Mouse (Mus musculus) liver, embryonic 16.5 days (tissue): ENCODE data around the gene Cxcr3. TPM values are rescaled to one million over a fixed set of nuclear protein-coding genes. Genes with fewer than 3 reads are reported as not detected.

Source experiments
- ATAC-seq: fragments of 200-750 bp; cut with Nextera tagmentation; 2 replicates; pipeline ENCODE4 v1.8.0; 2017; ENCODE audit warnings: low read depth, mild to moderate bottlenecking, moderate number of reproducible peaks, moderate library complexity
- H3K27ac ChIP-seq: fragments of 300-500 bp; sonication (generic); 2 replicates; pipeline ENCODE4 v1.5.1; 2014; ENCODE audit warnings: mild to moderate bottlenecking, low read length
- H3K27me3 ChIP-seq: fragments of 300-500 bp; sonication (generic); 2 replicates; pipeline ENCODE4 v1.6.1; 2014; ENCODE audit warnings: low read depth, low read length, mixed read lengths; ENCODE audit not compliant: control insufficient read depth, insufficient read depth
- H3K36me3 ChIP-seq: fragments of 300-500 bp; sonication (generic); 2 replicates; pipeline ENCODE4 v1.6.1; 2014; ENCODE audit warnings: mild to moderate bottlenecking; ENCODE audit not compliant: control insufficient read depth, insufficient read depth
- H3K4me1 ChIP-seq: fragments of 300-500 bp; sonication (generic); 2 replicates; pipeline ENCODE4 v1.6.1; 2014; ENCODE audit warnings: low read depth, low read length, mixed read lengths; ENCODE audit not compliant: control insufficient read depth
- H3K4me2 ChIP-seq: fragments of 300-500 bp; sonication (generic); 2 replicates; pipeline ENCODE4 v1.6.1; 2014; ENCODE audit warnings: low read depth, low read length, mixed read lengths
- H3K4me3 ChIP-seq: fragments of 300-500 bp; sonication (generic); 2 replicates; pipeline ENCODE4 v1.5.1; 2014; ENCODE audit warnings: low read depth, mild to moderate bottlenecking, low read length
- H3K9ac ChIP-seq: fragments of 300-500 bp; sonication (generic); 2 replicates; pipeline ENCODE4 v1.6.1; 2014; ENCODE audit warnings: low read depth, low read length
- H3K9me3 ChIP-seq: fragments of 300-500 bp; sonication (generic); replicated peaks from 2 replicates; pipeline ENCODE4 v1.6.1; 2016; ENCODE audit warnings: low read length; ENCODE audit not compliant: control insufficient read depth
- WGBS: fragments of 180-500 bp; shearing (Covaris S2); extraction: QIAGEN DNeasy Blood & Tissue Kit; methylation state at CpG from one replicate; pipeline ENCODE4 v1.1.7; 2014; ENCODE audit not compliant: insufficient replicate concordance; 5-methylcytosine and 5-hydroxymethylcytosine counted together
- polyA plus RNA-seq: library from polyadenylated mRNA; unstranded; fragments of >200 nt; fragmentation: Nextera tagmentation; extraction: Ambion mirVana; gene quantifications from 2 replicates; pipeline ENCODE4 v1.2.1, GENCODE M21; 2015

The Cxcr3 gene
- polyA plus RNA-seq, 1 experiment from 2014 or later: 0.31 TPM

GRCm38 (mm10) chrX:101698232-101698631, 35.8 kb downstream of the Cxcr3 start:
- H3K4me3 ChIP-seq: no peak overlapping the region
- H3K27me3 ChIP-seq: no peaks in the 10 kb centered on the region
- no peaks in the 10 kb centered on the region for H3K36me3 ChIP-seq
- WGBS: 70% methylated on average over 23 of the region's 23 CpGs
- H3K9me3 ChIP-seq: peaks cover 9% of the 10 kb centered on the region
- no peak for ATAC-seq
- H3K27ac ChIP-seq: no peak overlapping the region
- no peak overlapping the region for H3K4me2 ChIP-seq
- no peak overlapping the region for H3K9ac ChIP-seq
- no peaks in the 10 kb centered on the region for H3K4me1 ChIP-seq

GRCm38 (mm10) chrX:101697537-101697936, 36.5 kb downstream of the Cxcr3 start:
- Histone ChIP-seq H3K4me3 (no peak overlapping the region), H3K9me3 (peaks cover 9% of the 10 kb centered on the region), H3K27ac (no peak overlapping the region), H3K27me3 (no peaks in the 10 kb centered on the region), H3K36me3 (no peaks in the 10 kb centered on the region), H3K9ac (no peak overlapping the region), H3K4me1 (no peaks in the 10 kb centered on the region), H3K4me2 (no peak overlapping the region)
- 71% methylated on average over 42 of the region's 54 CpGs for WGBS
- ATAC-seq: no peak

- ATAC-seq: no peak
- Histone ChIP-seq H3K27me3 (no peaks in the 10 kb centered on the region), H3K27ac (no peak overlapping the region), H3K4me1 (no peaks in the 10 kb centered on the region), H3K36me3 (no peaks in the 10 kb centered on the region), H3K9me3 (peaks cover 9% of the 10 kb centered on the region), H3K4me3 (no peak overlapping the region), H3K9ac (no peak overlapping the region), H3K4me2 (no peak overlapping the region)
- WGBS: 86% methylated on average over 27 of the region's 27 CpGs
Measured at GRCm38 (mm10) chrX:101695686-101696085, 38.4 kb downstream of the Cxcr3 start.

Other genes starting within 250 kb of the Cxcr3 start
- 5.8 and 6.2 TPM in 2 replicates for gene Taf1, start 201.5 kb downstream of the Cxcr3 start, polyA plus RNA-seq
- 54.1 and 55.6 TPM in 2 replicates for gene Ogt, start 94.2 kb downstream of the Cxcr3 start, polyA plus RNA-seq
- 0.15 TPM in 2 replicates for gene Gm4779, start 60.2 kb upstream of the Cxcr3 start, polyA plus RNA-seq
- 0.06 and 0.15 TPM in 2 replicates for gene 8030474K03Rik, start 60.4 kb upstream of the Cxcr3 start, polyA plus RNA-seq
- gene Nhsl2, start 115.1 kb upstream of the Cxcr3 start, polyA plus RNA-seq: 1.6 and 1.7 TPM in 2 replicates